23 mouse cellular contexts compared by ENCODE assay signal in the genomic region with DNA sequence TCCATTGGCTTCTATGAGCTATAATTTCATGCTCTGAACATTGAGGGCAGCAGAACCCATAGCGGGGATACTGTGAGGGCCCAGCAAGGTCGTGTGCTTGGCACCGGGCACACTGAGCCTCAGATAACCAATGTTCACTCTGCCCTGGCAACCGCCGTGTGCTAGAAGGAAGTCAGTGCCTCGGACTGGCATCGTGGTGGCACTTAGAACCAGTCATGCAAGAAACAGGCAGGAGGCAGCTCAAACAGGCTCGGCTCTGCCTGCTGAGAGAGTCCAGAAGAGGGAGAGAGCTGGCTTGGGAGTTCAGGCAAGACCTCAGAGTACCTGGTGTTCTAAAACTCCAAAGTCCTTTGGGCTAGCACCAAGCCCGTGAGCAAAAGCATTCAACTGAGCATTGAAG. TPM values are rescaled to one million over a fixed set of nuclear protein-coding genes. Genes with fewer than 3 reads are reported as not detected.
A peak's percentile ranks its signal among the peaks of the same experiment; 100 is the strongest.
DNase-seq lines count a peak whose midpoint lies in the region; ATAC-seq and TF ChIP-seq lines count a peak whose summit lies in the region.
"Had no signal": no experiment of that assay in that cellular context is flagged by ENCODE, and none has a peak within 500 bp of the region (broad histone marks: within the 10 kb centered on the region; RNA-seq: fewer than 3 reads in every experiment).

No protein-coding gene starts in this region.

- TF ChIP-seq POLR2A in kidney, adult 2 months (IDR thresholded peaks at IDR 0.05; ENCODE audit: low read depth, low read length): no peak

- no peak overlapping the region for H3K9ac ChIP-seq in heart, embryonic 11.5 days (ENCODE audit: low read depth, low read length)
- H3K9ac ChIP-seq: embryonic facial prominence, embryonic 12.5 days; limb, embryonic 15.5 days; liver, embryonic 15.5 days; midbrain, embryonic 13.5 days had no signal

- peak; percentile 64 to 69 for DNase-seq in cerebellum, postnatal 14 days
- DNase-seq in cerebellum, adult 18-20 months: no peak
- peak; percentile 5 to 12 for DNase-seq in heart, adult 9 months (ENCODE audit: low spot score in 2 of 2)
- DNase-seq in kidney, adult 2 months: peak; percentile 94
- peak; percentile 83 for DNase-seq in kidney, postnatal 14 days
- no peak for DNase-seq in layer of hippocampus, postnatal 14 days (ENCODE audit: low spot score in 2 of 2)
- DNase-seq: adrenal gland, postnatal 14 days; layer of hippocampus, postnatal 36 days; right cerebral cortex, postnatal 14 days; thymus, adult 18-20 months; thymus, postnatal 4 days had no signal

- no peaks in the 10 kb centered on the region for H3K36me3 ChIP-seq in heart, embryonic 11.5 days (ENCODE audit: control insufficient read depth, insufficient read depth, low read length)
- no peaks in the 10 kb centered on the region for H3K36me3 ChIP-seq in kidney, adult 2 months (ENCODE audit: control insufficient read depth, insufficient read depth, low read length)
- H3K36me3 ChIP-seq: embryonic facial prominence, embryonic 12.5 days; limb, embryonic 15.5 days; liver, embryonic 15.5 days had no signal

- no peak overlapping the region for H3K27ac ChIP-seq in heart, embryonic 11.5 days (ENCODE audit: low read depth, low read length)
- peak overlapping the region; percentile 35 for H3K27ac ChIP-seq in kidney, adult 2 months (ENCODE audit: insufficient read depth, low read depth, low read length)
- H3K27ac ChIP-seq: embryonic facial prominence, embryonic 12.5 days; hindbrain, embryonic 10.5 days; limb, embryonic 15.5 days; liver, embryonic 15.5 days; midbrain, embryonic 13.5 days had no signal

- ATAC-seq in heart, embryonic 11.5 days (replicated peaks; ENCODE audit: insufficient number of reproducible peaks, low FRiP score, low TSS enrichment): no peak
- ATAC-seq in megakaryocyte, adult 5-6 weeks (ENCODE audit: poor library complexity, severe bottlenecking): no peak
- ATAC-seq: CD4-positive, CD25-positive, alpha-beta regulatory T cell, adult 4 months; forebrain, embryonic 14.5 days; midbrain, embryonic 13.5 days; Patski had no signal

- no peak overlapping the region for H3K4me2 ChIP-seq in heart, embryonic 11.5 days
- H3K4me2 ChIP-seq: embryonic facial prominence, embryonic 12.5 days; limb, embryonic 15.5 days; liver, embryonic 15.5 days; midbrain, embryonic 13.5 days had no signal

- TF ChIP-seq CTCF in kidney, adult 2 months (conservative IDR thresholded peaks at IDR 0.05; ENCODE audit: insufficient read depth, insufficient read length, low read depth, low read length): no peak

- WGBS in heart, embryonic 11.5 days (ENCODE audit: insufficient replicate concordance): 79% methylated on average over 9 of the region's 9 CpGs
- 28% methylated on average over 9 of the region's 9 CpGs for WGBS in kidney, adult 2 months

- H3K27me3 ChIP-seq in heart, embryonic 11.5 days (ENCODE audit: control insufficient read depth, insufficient read depth, low read length): no peaks in the 10 kb centered on the region
- H3K27me3 ChIP-seq in kidney, adult 2 months (replicated peaks; ENCODE audit: control insufficient read depth, insufficient read depth, low read length): no peaks in the 10 kb centered on the region
- H3K27me3 ChIP-seq: embryonic facial prominence, embryonic 12.5 days; limb, embryonic 15.5 days; liver, embryonic 15.5 days; midbrain, embryonic 13.5 days; Patski had no signal

- H3K9me3 ChIP-seq in heart, embryonic 11.5 days (replicated peaks; ENCODE audit: control insufficient read depth, low read length): no peaks in the 10 kb centered on the region
- H3K9me3 ChIP-seq: embryonic facial prominence, embryonic 12.5 days; limb, embryonic 15.5 days; midbrain, embryonic 13.5 days had no signal

- no peak overlapping the region for H3K4me3 ChIP-seq in heart, embryonic 11.5 days (ENCODE audit: low read depth, low read length)
- no peak overlapping the region for H3K4me3 ChIP-seq in kidney, adult 2 months (ENCODE audit: insufficient read depth, low read depth, low read length)
- H3K4me3 ChIP-seq: embryonic facial prominence, embryonic 12.5 days; erythroblast, embryonic 14.5 days; hindbrain, embryonic 10.5 days; limb, embryonic 15.5 days; liver, embryonic 15.5 days; midbrain, embryonic 13.5 days had no signal

- no peaks in the 10 kb centered on the region for H3K4me1 ChIP-seq in heart, embryonic 11.5 days (ENCODE audit: control insufficient read depth, insufficient read depth, low read length)
- peaks cover 3% of the 10 kb centered on the region; the same call in 1 of the 2 replicates for H3K4me1 ChIP-seq in kidney, adult 2 months (ENCODE audit: control insufficient read depth, insufficient read depth, low read length)
- H3K4me1 ChIP-seq: embryonic facial prominence, embryonic 12.5 days; limb, embryonic 15.5 days; liver, embryonic 15.5 days; midbrain, embryonic 13.5 days had no signal

RNA-seq across cellular contexts. Expression of a gene that starts 16.3 kb away (rescaled TPM):
- polyA plus RNA-seq in heart, embryonic 11.5 days (2014; fragmentation: Nextera tagmentation; extraction: Ambion mirVana): 0.10 TPM in 1 of 2 replicates, not detected in the other
- polyA plus RNA-seq in kidney, adult 2 months (2012; rRNA removed): 0.60 and 0.67 TPM in 2 replicates
- not detected in 2 replicates for total RNA-seq in megakaryocyte, adult 5-6 weeks (2015)
- not detected in 2 replicates for total RNA-seq in megakaryocyte, adult 5-6 weeks (2017)
- 10 to 100 TPM; 28.6 to 32.0 TPM for total RNA-seq in layer of hippocampus, postnatal 14 days (2021)
- total RNA-seq: granulocyte monocyte progenitor cell, adult 5-6 weeks had no signal
- polyA plus RNA-seq: erythroblast, embryonic 14.5 days had no signal

Comparison
In these comparisons a context has a peak if more than half of its experiments do, and no peak if none do; other contexts are left out.
1. DNase-seq: peak in cerebellum, postnatal 14 days (2 of 2), heart, adult 9 months (2 of 2), kidney, adult 2 months (single experiment) and kidney, postnatal 14 days (single experiment); none in cerebellum, adult 18-20 months (0 of 2) and layer of hippocampus, postnatal 14 days (0 of 2).
2. RNA of a gene that starts 16.3 kb away (total RNA-seq): 28.6 to 32.0 TPM in layer of hippocampus, postnatal 14 days; not detected in megakaryocyte, adult 5-6 weeks; every median in the first group is over 10 times any median in the second.